Mouse (Mus musculus) heart, embryonic 10.5 days (tissue): ENCODE results near the gene Pak1ip1. TPM values are rescaled to one million over a fixed set of nuclear protein-coding genes. Genes with fewer than 3 reads are reported as not detected.

Experiments
- polyA plus RNA-seq: library from polyadenylated mRNA; unstranded; fragments of >200 nt; fragmentation: Nextera tagmentation; extraction: Ambion mirVana; gene quantifications from 2 replicates; pipeline ENCODE4 v1.2.1, GENCODE M21; 2016

Gene Pak1ip1
- polyA plus RNA-seq, 1 experiment from 2014 or later: 72.1 TPM

Other genes starting within 250 kb of the Pak1ip1 start
- gene Gcnt2, start 141.3 kb upstream of the Pak1ip1 start, polyA plus RNA-seq: 2.7 and 3.5 TPM in 2 replicates
- 322 and 328 TPM in 2 replicates for gene Tmem14c, start 15.3 kb downstream of the Pak1ip1 start, polyA plus RNA-seq
- 0.43 and 0.53 TPM in 2 replicates for gene Mak, start 78.7 kb downstream of the Pak1ip1 start, polyA plus RNA-seq
- gene Gcm2, start 110.0 kb downstream of the Pak1ip1 start, polyA plus RNA-seq: 0.06 and 0.09 TPM in 2 replicates
- not detected in 2 replicates for gene Sycp2l, start 113.3 kb downstream of the Pak1ip1 start, polyA plus RNA-seq
- gene Elovl2, start 219.4 kb downstream of the Pak1ip1 start, polyA plus RNA-seq: 4.1 and 15.5 TPM in 2 replicates
- gene Smim13, start 248.8 kb downstream of the Pak1ip1 start, polyA plus RNA-seq: 11.4 TPM in 2 replicates